Mouse (Mus musculus): ENCODE data around the gene Pycard.

GRCm38 (mm10) chr7:127974413-127974930, 19.2 kb downstream of the Pycard start:
- TF ChIP-seq POLR2A (IDR thresholded peaks at IDR 0.05; ENCODE audit: borderline replicate concordance, low read depth, low read length) (no peak), CTCF (IDR thresholded peaks at IDR 0.05; ENCODE audit: low read depth, low read length) (no peak)

Measured in bone marrow macrophage, adult 2 months (primary cell).